Mouse (Mus musculus) hindbrain, embryonic 11.5 days (tissue): ENCODE results near the gene Nr4a2. TPM values are rescaled to one million over a fixed set of nuclear protein-coding genes. Genes with fewer than 3 reads are reported as not detected.

ENCODE experiments used
- ATAC-seq: fragments of 200-750 bp; cut with Nextera tagmentation; 2 replicates; pipeline ENCODE4 v1.8.0; 2017; ENCODE audit warnings: mild to moderate bottlenecking, moderate TSS enrichment, moderate library complexity; ENCODE audit not compliant: low FRiP score
- DNase-seq: peaks from one replicate; pipeline ENCODE4 v3.0.0-alpha.2; 2015; ENCODE audit warnings: low spot score
- H3K27ac ChIP-seq: fragments of 300-500 bp; sonication (generic); 2 replicates; pipeline ENCODE4 v1.5.1; 2014; ENCODE audit warnings: mild to moderate bottlenecking, low read depth, low read length
- H3K27me3 ChIP-seq: fragments of 300-500 bp; sonication (generic); 2 replicates; pipeline ENCODE4 v1.6.1; 2014; ENCODE audit warnings: mild to moderate bottlenecking, low read length, moderate library complexity, mixed read lengths; ENCODE audit not compliant: control insufficient read depth, insufficient read depth
- H3K36me3 ChIP-seq: fragments of 300-500 bp; sonication (generic); 2 replicates; pipeline ENCODE4 v1.6.1; 2014; ENCODE audit warnings: mild to moderate bottlenecking, low read length, moderate library complexity, mixed read lengths; ENCODE audit not compliant: control insufficient read depth, insufficient read depth
- H3K4me1 ChIP-seq: fragments of 300-500 bp; sonication (generic); replicated peaks from 2 replicates; pipeline ENCODE4 v1.6.1; 2014; ENCODE audit warnings: low read length, mixed read lengths; ENCODE audit not compliant: control insufficient read depth, insufficient read depth
- H3K4me2 ChIP-seq: fragments of 300-500 bp; sonication (generic); replicated peaks from 2 replicates; pipeline ENCODE4 v1.6.1; 2014; ENCODE audit warnings: mild to moderate bottlenecking, low read depth, low read length
- H3K4me3 ChIP-seq: fragments of 300-500 bp; sonication (generic); 2 replicates; pipeline ENCODE4 v1.5.1; 2014; ENCODE audit warnings: low read depth, low read length
- H3K9ac ChIP-seq: fragments of 300-500 bp; sonication (generic); 2 replicates; pipeline ENCODE4 v1.6.1; 2014; ENCODE audit warnings: low read depth, low read length
- H3K9me3 ChIP-seq: fragments of 300-500 bp; sonication (generic); 2 replicates; pipeline ENCODE4 v1.6.1; 2016; ENCODE audit warnings: low read length; ENCODE audit not compliant: control insufficient read depth
- WGBS: fragments of 180-500 bp; shearing (Covaris S2); extraction: QIAGEN DNeasy Blood & Tissue Kit; methylation state at CpG from one replicate; pipeline ENCODE4 v1.1.7; 2014; 5-methylcytosine and 5-hydroxymethylcytosine counted together
- polyA plus RNA-seq: library from polyadenylated mRNA; unstranded; fragments of >200 nt; fragmentation: Nextera tagmentation; extraction: Ambion mirVana; gene quantifications from 2 replicates; pipeline ENCODE4 v1.2.1, GENCODE M21; 2014

The Nr4a2 gene
- polyA plus RNA-seq, 1 experiment from 2014 or later = 13.9 TPM

GRCm38 (mm10) chr2:57125891-57126290 is 2.1 kb upstream of the Nr4a2 start:
- ATAC-seq = no peak
- no peaks in the 10 kb centered on the region for H3K4me1 ChIP-seq

GRCm38 (mm10) chr2:57122986-57123980 is 520 bp downstream of the Nr4a2 start:
- Histone ChIP-seq H3K9me3 (no peaks in the 10 kb centered on the region), H3K36me3 (no peaks in the 10 kb centered on the region), H3K27ac (peak overlapping the region; percentile 78), H3K27me3 (no peaks in the 10 kb centered on the region), H3K4me1 (no peaks in the 10 kb centered on the region), H3K4me3 (peak overlapping the region; percentile 66), H3K9ac (peak overlapping the region; percentile 77), H3K4me2 (peak overlapping the region; percentile 72)
- under 1% methylated on average over 56 of the region's 67 CpGs for WGBS
- DNase-seq = peak; percentile 70
- ATAC-seq = peak; percentile 90

More at GRCm38 (mm10) chr2:57125891-57126290, 2.1 kb upstream of the Nr4a2 start:
- Histone ChIP-seq H3K9me3 (no peaks in the 10 kb centered on the region), H3K4me3 (no peak overlapping the region), H3K27me3 (no peaks in the 10 kb centered on the region), H3K27ac (no peak overlapping the region), H3K36me3 (no peaks in the 10 kb centered on the region), H3K4me2 (no peak overlapping the region), H3K9ac (no peak overlapping the region)
- WGBS = 86% methylated on average over 6 of the region's 6 CpGs
- no peak for DNase-seq

GRCm38 (mm10) chr2:57121110-57121509 is 2.7 kb downstream of the Nr4a2 start:
- no peaks in the 10 kb centered on the region for H3K9me3 ChIP-seq
- no peak overlapping the region for H3K4me2 ChIP-seq

GRCm38 (mm10) chr2:57117201-57117951 is 6.4 kb downstream of the Nr4a2 start:
- H3K9me3 ChIP-seq = no peaks in the 10 kb centered on the region
- no peak overlapping the region for H3K27ac ChIP-seq
- peak overlapping the region; percentile 96 for H3K4me2 ChIP-seq
- H3K9ac ChIP-seq = no peak overlapping the region; the same call in 1 of the 2 replicates
- peak overlapping the region; percentile 73 for H3K4me3 ChIP-seq
- H3K4me1 ChIP-seq = peaks cover 4% of the 10 kb centered on the region; the same call in 1 of the 2 replicates
- no peaks in the 10 kb centered on the region for H3K36me3 ChIP-seq
- peaks cover 29% of the 10 kb centered on the region for H3K27me3 ChIP-seq
- peak; percentile 4; the same call in 1 of the 2 replicates for ATAC-seq
- DNase-seq = peak; percentile 68
- WGBS = 7% methylated on average over 13 of the region's 13 CpGs

More at GRCm38 (mm10) chr2:57121110-57121509, 2.7 kb downstream of the Nr4a2 start:
- Histone ChIP-seq H3K27me3 (no peaks in the 10 kb centered on the region), H3K36me3 (no peaks in the 10 kb centered on the region), H3K27ac (no peak overlapping the region), H3K4me1 (no peaks in the 10 kb centered on the region), H3K4me3 (no peak overlapping the region), H3K9ac (no peak overlapping the region)
- 81% methylated on average over 4 of the region's 4 CpGs for WGBS
- no peak for ATAC-seq
- DNase-seq = no peak

GRCm38 (mm10) chr2:57116366-57117200 is 7.2 kb downstream of the Nr4a2 start:
- under 1% methylated on average over 40 of the region's 47 CpGs for WGBS
- H3K4me3 ChIP-seq = peak overlapping the region; percentile 73
- DNase-seq (peak; percentile 69), ATAC-seq (peak; percentile 25; the same call in 1 of the 2 replicates)
- no peaks in the 10 kb centered on the region for H3K36me3 ChIP-seq
- H3K9me3 ChIP-seq = no peaks in the 10 kb centered on the region
- peak overlapping the region; percentile 47 for H3K9ac ChIP-seq
- peaks cover 37% of the 10 kb centered on the region for H3K27me3 ChIP-seq
- H3K4me1 ChIP-seq = peaks cover 6% of the 10 kb centered on the region; the same call in 1 of the 2 replicates
- no peak overlapping the region for H3K27ac ChIP-seq
- peak overlapping the region; percentile 96 for H3K4me2 ChIP-seq

- Histone ChIP-seq H3K36me3 (no peaks in the 10 kb centered on the region), H3K27me3 (peaks cover 44% of the 10 kb centered on the region), H3K9ac (peak overlapping the region; percentile 47), H3K4me3 (peak overlapping the region; percentile 73), H3K9me3 (no peaks in the 10 kb centered on the region), H3K4me2 (peak overlapping the region; percentile 96), H3K27ac (no peak overlapping the region), H3K4me1 (peaks cover 7% of the 10 kb centered on the region; the same call in 1 of the 2 replicates)
- WGBS = under 1% methylated on average over 26 of the region's 28 CpGs
- ATAC-seq (peak; percentile 12; the same call in 1 of the 2 replicates), DNase-seq (peak; percentile 69)
Measured at GRCm38 (mm10) chr2:57115864-57116365, 7.9 kb downstream of the Nr4a2 start.

GRCm38 (mm10) chr2:57115181-57115863 is 8.5 kb downstream of the Nr4a2 start:
- H3K27me3 ChIP-seq = peaks cover 48% of the 10 kb centered on the region
- ATAC-seq (peak; percentile 25), DNase-seq (peak; percentile 54)
- no peaks in the 10 kb centered on the region for H3K9me3 ChIP-seq
- H3K36me3 ChIP-seq = no peaks in the 10 kb centered on the region
- peak overlapping the region; percentile 47 for H3K9ac ChIP-seq
- H3K27ac ChIP-seq = no peak overlapping the region
- peak overlapping the region; percentile 96 for H3K4me2 ChIP-seq
- peak overlapping the region; percentile 73 for H3K4me3 ChIP-seq
- peaks cover 7% of the 10 kb centered on the region; the same call in 1 of the 2 replicates for H3K4me1 ChIP-seq
- 0% methylated on average over 25 of the region's 25 CpGs for WGBS
